Mouse (Mus musculus): ENCODE measurements around the gene Gkn2.

Gkn2 gene

GRCm38 (mm10) chr6:87399886-87400566 lies 26.9 kb downstream of the Gkn2 start:
- DNase-seq (ENCODE audit: low spot score in 2 of 2): peak; percentile 10 to 35

- no peak for DNase-seq (ENCODE audit: low spot score in 2 of 2)
Measured at GRCm38 (mm10) chr6:87401456-87401855, 28.3 kb downstream of the Gkn2 start.

GRCm38 (mm10) chr6:87412011-87412410 lies 38.9 kb downstream of the Gkn2 start:
- DNase-seq (ENCODE audit: low spot score in 2 of 2): no peak

GRCm38 (mm10) chr6:87422304-87422703 lies 49.1 kb downstream of the Gkn2 start:
- no peak for DNase-seq (ENCODE audit: low spot score in 2 of 2)

- DNase-seq (ENCODE audit: low spot score in 2 of 2): no peak
Measured at GRCm38 (mm10) chr6:87424037-87424816, 51.1 kb downstream of the Gkn2 start.

- DNase-seq (ENCODE audit: low spot score in 2 of 2): no peak
Measured at GRCm38 (mm10) chr6:87426954-87427353, 53.8 kb downstream of the Gkn2 start.

GRCm38 (mm10) chr6:87427616-87428015 lies 54.5 kb downstream of the Gkn2 start:
- DNase-seq (ENCODE audit: low spot score in 2 of 2): no peak

- no peak for DNase-seq (ENCODE audit: low spot score in 2 of 2)
Measured at GRCm38 (mm10) chr6:87428487-87429044, 55.4 kb downstream of the Gkn2 start, which contains the start of gene Bmp10. Gene Bmp10 (plus strand): TSS chr6:87428994.
